Mouse (Mus musculus) hindlimb bud, embryonic 11.5 days (tissue): ENCODE results near the gene Ncdn.

Source experiments
- DNase-seq: peaks from one replicate; pipeline ENCODE4 v3.0.0-alpha.2; 2012; ENCODE audit warnings: low read depth, low spot score; ENCODE audit errors: extremely low spot score

Gene Ncdn

DNA sequence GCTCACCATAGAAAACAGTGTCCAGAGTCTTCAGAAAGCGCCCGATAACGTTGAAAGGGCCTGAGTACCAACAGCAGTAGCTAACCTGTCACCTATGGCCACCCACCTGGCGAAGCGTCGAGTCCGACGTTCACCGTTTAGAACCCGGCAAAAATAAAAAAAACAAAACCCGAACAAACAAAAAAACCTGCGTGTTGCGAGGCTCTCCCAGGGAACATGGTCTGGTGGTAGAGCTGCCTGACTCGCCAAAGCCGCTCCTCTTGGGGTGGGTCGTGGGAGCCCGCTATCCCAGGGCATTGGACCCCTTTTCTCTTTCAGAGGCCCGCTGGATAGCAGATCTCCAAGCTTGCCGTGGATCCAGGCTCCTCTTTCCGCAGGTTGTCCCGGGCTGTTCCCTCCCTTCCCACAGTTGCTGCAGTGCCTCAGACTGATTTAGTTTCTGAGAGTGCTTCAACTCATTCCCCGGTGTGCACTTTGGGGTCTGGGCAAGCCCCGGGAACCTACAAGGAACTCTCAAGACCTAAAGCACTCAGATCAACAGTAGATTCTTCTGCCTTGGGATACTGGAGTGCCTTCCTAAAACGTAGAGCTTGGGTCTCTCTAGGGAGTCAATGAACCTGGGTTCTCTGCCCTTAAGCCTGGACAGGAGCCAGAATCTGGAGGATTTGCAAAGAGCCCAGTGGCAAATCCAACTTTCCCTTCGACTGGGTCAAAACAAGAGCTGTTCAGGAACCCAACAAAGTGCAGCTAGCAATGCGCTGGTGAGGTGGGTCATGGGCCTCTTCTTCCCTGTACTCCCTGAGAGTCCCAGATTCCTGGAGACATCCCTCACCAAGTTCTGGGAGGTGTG, 20.5 kb downstream of the Ncdn start:
- no peak for DNase-seq

DNA sequence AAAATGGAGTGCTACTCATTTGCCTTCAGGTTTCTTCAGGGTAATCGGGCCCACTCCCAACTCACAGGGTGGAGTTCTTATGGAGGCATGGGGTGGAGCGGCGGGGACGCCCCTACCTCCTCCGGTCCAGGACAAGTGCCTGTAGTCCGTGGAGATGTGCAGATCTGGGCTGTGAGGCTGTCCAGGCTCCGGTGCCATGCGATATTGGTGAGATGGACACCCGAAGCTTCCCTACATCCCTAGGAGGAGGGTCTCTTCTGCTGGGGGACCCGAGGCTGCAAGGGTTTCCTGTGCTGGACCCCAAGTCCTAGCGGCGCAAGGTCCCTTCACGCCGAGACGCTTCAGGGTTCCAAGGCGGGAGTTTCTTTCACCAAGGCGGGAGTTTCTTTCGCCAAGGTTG, 21.1 kb downstream of the Ncdn start:
- no peak for DNase-seq

DNA sequence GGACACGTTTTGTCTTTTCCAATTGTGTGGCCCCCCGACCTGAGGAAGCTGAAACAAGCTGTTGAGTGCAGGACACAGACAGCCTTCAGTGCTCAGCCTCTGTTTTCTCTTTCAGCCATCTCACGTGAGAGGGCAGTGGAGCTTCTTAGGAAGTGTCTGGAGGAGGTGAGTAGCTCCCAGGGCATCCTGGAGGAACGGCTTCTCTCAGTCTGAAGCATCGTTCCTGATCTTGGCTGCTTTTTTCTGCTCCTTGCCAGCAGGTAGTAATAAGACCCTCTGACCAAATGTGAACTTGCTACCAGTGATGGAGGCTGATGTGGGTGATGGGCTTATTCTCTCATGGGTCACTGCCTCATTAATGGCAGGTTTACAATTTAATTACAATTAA, 45.8 kb downstream of the Ncdn start:
- no peak for DNase-seq

DNA sequence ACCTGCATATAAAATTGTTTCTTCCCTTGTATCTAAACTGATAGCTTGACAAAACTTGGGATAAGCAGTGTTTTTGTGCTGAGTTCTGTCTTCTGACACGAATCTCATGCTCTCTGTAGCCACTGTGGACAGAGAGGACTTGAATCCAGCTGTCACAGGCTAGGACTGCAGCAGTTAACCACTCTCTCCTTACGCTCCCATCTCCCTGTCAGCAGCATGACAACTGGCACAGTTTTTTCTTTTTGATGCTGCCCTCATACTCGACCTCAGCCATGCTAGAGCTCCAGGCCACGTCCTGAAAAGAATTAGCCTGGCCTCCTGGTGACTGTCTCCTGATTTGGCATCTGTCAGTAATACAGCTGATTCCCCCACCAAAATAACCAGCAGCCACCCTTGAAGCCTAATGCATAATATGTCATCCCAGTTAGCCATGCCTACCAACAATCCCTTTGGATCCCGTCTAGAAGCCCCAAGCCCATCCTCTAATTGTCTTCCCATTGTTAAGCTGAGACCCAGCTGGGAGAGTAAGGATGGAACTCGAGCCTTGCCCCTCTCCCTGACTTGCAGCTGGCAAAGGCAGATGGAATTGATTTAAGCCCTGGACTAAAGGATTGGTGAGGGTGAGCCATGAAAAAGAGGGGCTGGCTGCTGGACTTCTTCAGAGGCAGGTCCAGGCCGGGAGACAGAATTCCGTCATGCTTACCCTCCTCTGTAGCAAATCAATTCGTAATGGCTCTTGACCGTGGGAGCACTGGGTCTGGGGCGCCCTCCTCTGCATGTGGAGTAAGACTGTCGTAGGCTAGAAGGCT, 46.4 kb downstream of the Ncdn start:
- no peak for DNase-seq

DNA sequence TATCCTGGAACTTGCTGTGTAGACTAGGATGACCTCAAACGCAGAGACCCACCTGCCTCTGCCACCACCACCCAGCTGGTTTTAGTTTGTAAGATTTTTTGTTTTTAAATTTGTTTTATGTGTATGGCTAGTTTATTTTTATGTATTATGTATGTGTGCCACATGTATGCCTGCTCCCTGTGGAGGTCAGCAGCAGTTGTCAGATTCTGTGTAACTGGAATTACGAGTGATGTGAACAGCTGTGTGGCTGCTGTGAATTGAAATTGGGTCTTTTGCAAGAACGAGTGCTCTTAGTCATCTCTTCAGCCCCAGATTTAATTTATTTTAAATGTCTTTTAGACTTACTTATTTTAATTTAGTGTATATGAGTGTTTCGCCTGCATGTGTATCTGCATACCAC, 56.3 kb downstream of the Ncdn start:
- DNase-seq, result no peak
